Mouse (Mus musculus) Patski (cell line): Measurements from ENCODE around the gene Nhsl2. TPM values are rescaled to one million over a fixed set of nuclear protein-coding genes. Genes with fewer than 3 reads are reported as not detected.

ENCODE experiments used
- ATAC-seq: fragments of 100-300 bp; one replicate; pipeline ENCODE4 v1.8.0; 2021
- CTCF ChIA-PET: fragments of 350-600 bp; sonication (Branson Sonifier 250); formaldehyde crosslinking; loops from one replicate; lab custom pipeline; 2022; ENCODE audit warnings: inconsistent platforms; lab: Charles Lee
- POLR2A ChIA-PET: fragments of 350-600 bp; sonication (Branson Sonifier 250); formaldehyde crosslinking; loops from one replicate; lab custom pipeline; 2022; ENCODE audit warnings: antibody characterized with exemption, inconsistent platforms; lab: Charles Lee
- DNase-seq: peaks from one replicate; pipeline ENCODE4 v3.0.0-alpha.2; 2011; ENCODE audit warnings: low read depth, low spot score
- H3K27me3 ChIP-seq: fragments of 371-371 bp; one replicate; pipeline ENCODE4 v1.5.1; 2021
- CTCF ChIP-seq: fragments of 100-300 bp; IDR thresholded peaks from one replicate; pipeline ENCODE4 v1.5.1; 2021
- in situ Hi-C: fragments of 300-500 bp; cut with MboI; formaldehyde crosslinking; loops from 3 replicates; pipeline ENCODE4 v1.11.1; 2018; ENCODE audit warnings: low pct_unique_long_range_greater_than_20kb, mixed read lengths
- polyA plus RNA-seq: library from polyadenylated mRNA; unstranded; gene quantifications from one replicate; pipeline ENCODE4 v1.2.3, GENCODE M21; 2021

Gene Nhsl2
- polyA plus RNA-seq, 1 experiment from 2014 or later, result 1.9 TPM

- H3K27me3 ChIP-seq, result no peaks in the 10 kb centered on the region
- in situ Hi-C loops, result loop anchor here (5.0 kb wide), 1 partner anchor 107 kb away; no protein-coding TSS in a partner anchor
- DNase-seq, result no peak
- ATAC-seq, result no peak
- no peak for TF ChIP-seq CTCF
- POLR2A ChIA-PET, result no interaction called here
- CTCF ChIA-PET, result interaction anchor here (1.2 kb wide), 1 partner anchor 82 kb away, joined by 3 read pairs; no protein-coding TSS in a partner anchor
Measured at GRCm38 (mm10) chrX:102064062-102064461, 214.9 kb downstream of the Nhsl2 start.

- CTCF ChIA-PET, result interaction anchor here (1.2 to 2.4 kb wide), 5 partner anchors 13 to 109 kb away, joined by 3 to 11 read pairs (median 7); no protein-coding TSS in a partner anchor
- no peak for TF ChIP-seq CTCF
- H3K27me3 ChIP-seq, result peaks cover 3% of the 10 kb centered on the region
- POLR2A ChIA-PET, result no interaction called here
- in situ Hi-C loops, result no loop called here
- no peak for DNase-seq
- ATAC-seq, result no peak
Measured at GRCm38 (mm10) chrX:102065213-102065775, 216.1 kb downstream of the Nhsl2 start.

GRCm38 (mm10) chrX:102066134-102066533, 216.9 kb downstream of the Nhsl2 start:
- CTCF ChIA-PET, result interaction anchor here (0.9 to 2.4 kb wide), 11 partner anchors 14 to 138 kb away, joined by 3 to 11 read pairs (median 4); no protein-coding TSS in a partner anchor
- no peak for TF ChIP-seq CTCF
- H3K27me3 ChIP-seq, result peaks cover 3% of the 10 kb centered on the region
- POLR2A ChIA-PET, result no interaction called here
- ATAC-seq (no peak), DNase-seq (no peak)
- in situ Hi-C loops, result no loop called here

GRCm38 (mm10) chrX:102067118-102067517, 217.9 kb downstream of the Nhsl2 start:
- ChIA-PET CTCF (interaction anchor here (0.9 to 2.4 kb wide), 7 partner anchors 10 to 139 kb away, joined by 3 to 11 read pairs (median 4); no protein-coding TSS in a partner anchor), POLR2A (no interaction called here)
- TF ChIP-seq CTCF, result no peak
- ATAC-seq (no peak), DNase-seq (no peak)
- in situ Hi-C loops, result no loop called here
- H3K27me3 ChIP-seq, result peaks cover 3% of the 10 kb centered on the region

- H3K27me3 ChIP-seq, result peaks cover 12% of the 10 kb centered on the region
- no peak for TF ChIP-seq CTCF
- no peak for ATAC-seq
- no peak for DNase-seq
- in situ Hi-C loops, result no loop called here
- ChIA-PET CTCF (no interaction called here), POLR2A (no interaction called here)
Measured at GRCm38 (mm10) chrX:102068811-102069540, 219.8 kb downstream of the Nhsl2 start.

GRCm38 (mm10) chrX:102070591-102071471, 221.6 kb downstream of the Nhsl2 start, which contains the start of gene Rtl5:
Gene Rtl5, minus strand, starts transcription at chrX:102071304.
- ChIA-PET POLR2A (interaction anchor here (0.6 kb wide), 2 partner anchors 262 to 1892 kb away, joined by 3 to 4 read pairs; no protein-coding TSS in a partner anchor), CTCF (interaction anchor here (1.2 kb wide), 2 partner anchors 17 to 117 kb away, joined by 3 to 4 read pairs; no protein-coding TSS in a partner anchor)
- in situ Hi-C loops, result no loop called here
- no peak for DNase-seq
- ATAC-seq, result peak; percentile 74
- H3K27me3 ChIP-seq, result peaks cover 12% of the 10 kb centered on the region
- no peak for TF ChIP-seq CTCF

- no peak for TF ChIP-seq CTCF
- in situ Hi-C loops, result no loop called here
- ChIA-PET POLR2A (interaction anchor here (0.6 kb wide), 2 partner anchors 262 to 1892 kb away, joined by 3 to 4 read pairs; no protein-coding TSS in a partner anchor), CTCF (interaction anchor here (1.2 kb wide), 1 partner anchor 117 kb away, joined by 4 read pairs; no protein-coding TSS in a partner anchor)
- DNase-seq, result no peak
- H3K27me3 ChIP-seq, result peaks cover 16% of the 10 kb centered on the region
- no peak for ATAC-seq
Measured at GRCm38 (mm10) chrX:102071517-102071916, 222.3 kb downstream of the Nhsl2 start.

- peaks cover 17% of the 10 kb centered on the region for H3K27me3 ChIP-seq
- no peak for TF ChIP-seq CTCF
- ChIA-PET POLR2A (interaction anchor here (0.6 kb wide), 1 partner anchor 387 kb away, joined by 4 read pairs; no protein-coding TSS in a partner anchor), CTCF (no interaction called here)
- DNase-seq, result no peak
- in situ Hi-C loops, result no loop called here
- ATAC-seq, result no peak
Measured at GRCm38 (mm10) chrX:102073605-102074325, 224.6 kb downstream of the Nhsl2 start.

GRCm38 (mm10) chrX:102074435-102074834, 225.2 kb downstream of the Nhsl2 start:
- H3K27me3 ChIP-seq, result peaks cover 14% of the 10 kb centered on the region
- no peak for ATAC-seq
- CTCF ChIA-PET, result no interaction called here

More at GRCm38 (mm10) chrX:102074435-102074834, 225.2 kb downstream of the Nhsl2 start:
- in situ Hi-C loops, result no loop called here
- POLR2A ChIA-PET, result no interaction called here
- DNase-seq, result no peak
- TF ChIP-seq CTCF, result no peak
